Mouse (Mus musculus) limb, embryonic 14.5 days (tissue): ENCODE results near the gene Ccnk. TPM values are rescaled to one million over a fixed set of nuclear protein-coding genes. Genes with fewer than 3 reads are reported as not detected.

Experiments
- ATAC-seq: fragments of 200-750 bp; cut with Nextera tagmentation; 2 replicates; pipeline ENCODE4 v1.8.0; 2017; ENCODE audit warnings: low read depth, moderate number of reproducible peaks, moderate TSS enrichment; ENCODE audit not compliant: low FRiP score
- DNase-seq: peaks from one replicate; pipeline ENCODE4 v3.0.0-alpha.2; 2015; ENCODE audit warnings: low spot score
- H3K27ac ChIP-seq: fragments of 300-500 bp; sonication (generic); replicated peaks from 2 replicates; pipeline ENCODE4 v1.5.1; 2014; ENCODE audit warnings: low read depth, mild to moderate bottlenecking, low read length, moderate library complexity, mixed read lengths
- H3K27me3 ChIP-seq: fragments of 300-500 bp; sonication (generic); 2 replicates; pipeline ENCODE4 v1.6.1; 2014; ENCODE audit warnings: low read length, mixed read lengths; ENCODE audit not compliant: control insufficient read depth, insufficient read depth
- H3K36me3 ChIP-seq: fragments of 300-500 bp; sonication (generic); 2 replicates; pipeline ENCODE4 v1.6.1; 2014; ENCODE audit warnings: mild to moderate bottlenecking, low read length, moderate library complexity, mixed read lengths; ENCODE audit not compliant: control insufficient read depth, insufficient read depth
- H3K4me1 ChIP-seq: fragments of 300-500 bp; sonication (generic); 2 replicates; pipeline ENCODE4 v1.6.1; 2014; ENCODE audit warnings: antibody characterized with exemption, low read length, mixed read lengths; ENCODE audit not compliant: control insufficient read depth, insufficient read depth
- H3K4me2 ChIP-seq: fragments of 300-500 bp; sonication (generic); replicated peaks from 2 replicates; pipeline ENCODE4 v1.6.1; 2014; ENCODE audit warnings: low read depth, mild to moderate bottlenecking, low read length, moderate library complexity; ENCODE audit not compliant: severe bottlenecking
- H3K4me3 ChIP-seq: fragments of 300-500 bp; sonication (generic); replicated peaks from 2 replicates; pipeline ENCODE4 v1.5.1; 2014; ENCODE audit warnings: low read length
- H3K9ac ChIP-seq: fragments of 300-500 bp; sonication (generic); 2 replicates; pipeline ENCODE4 v1.6.1; 2014; ENCODE audit warnings: mild to moderate bottlenecking, low read depth, low read length, moderate library complexity; ENCODE audit not compliant: severe bottlenecking
- H3K9me3 ChIP-seq: fragments of 300-500 bp; sonication (generic); 2 replicates; pipeline ENCODE4 v1.6.1; 2016; ENCODE audit warnings: low read length; ENCODE audit not compliant: control insufficient read depth
- POLR2A ChIP-seq: fragments of 200-500 bp; IDR thresholded peaks from 2 replicates; pipeline ENCODE4 v1.8.0; 2012; ENCODE audit warnings: inconsistent platforms, mild to moderate bottlenecking, moderate library complexity, borderline replicate concordance; ENCODE audit not compliant: insufficient read depth, insufficient read length; ENCODE audit errors: extremely low read depth
- WGBS: fragments of 180-500 bp; shearing (Covaris S2); extraction: QIAGEN DNeasy Blood & Tissue Kit; methylation state at CpG from one replicate; pipeline ENCODE4 v1.1.7; 2014; 5-methylcytosine and 5-hydroxymethylcytosine counted together
- polyA plus RNA-seq, 2 experiments: library from polyadenylated mRNA; depleted of rRNA in 1 of 2; stranded (reverse) in 1 of 2; unstranded in 1 of 2; fragments of >200 nt; fragmentation: Nextera tagmentation in 1 of 2; extraction: Ambion mirVana in 1 of 2; gene quantifications; 2 replicates each; pipeline versions ENCODE4 v1.2.1 to v1.2.3; 2012 to 2014

The Ccnk gene
- polyA plus RNA-seq, 2 experiments = 6.0 to 37.7 TPM

GRCm38 (mm10) chr12:108212071-108212470 is 32.7 kb downstream of the Ccnk start:
- DNase-seq = no peak
- Histone ChIP-seq H3K9me3 (no peaks in the 10 kb centered on the region), H3K27me3 (no peaks in the 10 kb centered on the region), H3K36me3 (peaks cover 8% of the 10 kb centered on the region; the same call in 1 of the 2 replicates), H3K4me3 (no peak overlapping the region), H3K9ac (peak overlapping the region; percentile 29; the same call in 1 of the 2 replicates), H3K4me1 (peaks cover 48% of the 10 kb centered on the region), H3K4me2 (no peak overlapping the region), H3K27ac (peak overlapping the region; percentile 34; the same call in 1 of the 2 replicates)
- TF ChIP-seq POLR2A = no peak
- 25% methylated on average over 5 of the region's 5 CpGs for WGBS
- ATAC-seq = no peak

- ATAC-seq = no peak
- Histone ChIP-seq H3K27ac (no peak overlapping the region), H3K4me3 (no peak overlapping the region), H3K4me1 (peaks cover 48% of the 10 kb centered on the region), H3K4me2 (no peak overlapping the region), H3K27me3 (no peaks in the 10 kb centered on the region), H3K9me3 (no peaks in the 10 kb centered on the region), H3K36me3 (peaks cover 5% of the 10 kb centered on the region; the same call in 1 of the 2 replicates), H3K9ac (peak overlapping the region; percentile 29; the same call in 1 of the 2 replicates)
- no peak for DNase-seq
- no peak for TF ChIP-seq POLR2A
- 68% methylated on average over 6 of the region's 6 CpGs for WGBS
Measured at GRCm38 (mm10) chr12:108212476-108212875, 33.1 kb downstream of the Ccnk start.

GRCm38 (mm10) chr12:108213090-108214041 is 34.0 kb downstream of the Ccnk start:
- 25% methylated on average over 18 of the region's 18 CpGs for WGBS
- Histone ChIP-seq H3K9ac (no peak overlapping the region), H3K27me3 (no peaks in the 10 kb centered on the region), H3K9me3 (no peaks in the 10 kb centered on the region), H3K4me3 (no peak overlapping the region), H3K36me3 (no peaks in the 10 kb centered on the region), H3K27ac (no peak overlapping the region), H3K4me1 (peaks cover 55% of the 10 kb centered on the region), H3K4me2 (no peak overlapping the region)
- ATAC-seq (no peak), DNase-seq (no peak)
- TF ChIP-seq POLR2A = no peak

GRCm38 (mm10) chr12:108215090-108215489 is 35.7 kb downstream of the Ccnk start:
- DNase-seq = peak; percentile 42
- Histone ChIP-seq H3K36me3 (no peaks in the 10 kb centered on the region), H3K4me2 (no peak overlapping the region), H3K27me3 (no peaks in the 10 kb centered on the region), H3K4me3 (no peak overlapping the region), H3K9ac (no peak overlapping the region), H3K4me1 (peaks cover 67% of the 10 kb centered on the region), H3K9me3 (no peaks in the 10 kb centered on the region), H3K27ac (0 out of 2 replicates have a peak overlapping the region, but pooled peaks have one; percentile 19)
- peak; percentile 44 for ATAC-seq
- WGBS = 25% methylated on average over 8 of the region's 8 CpGs
- TF ChIP-seq POLR2A = no peak

GRCm38 (mm10) chr12:108216611-108217370 is 37.4 kb downstream of the Ccnk start:
- Histone ChIP-seq H3K27me3 (no peaks in the 10 kb centered on the region), H3K4me1 (peaks cover 76% of the 10 kb centered on the region), H3K4me2 (no peak overlapping the region), H3K4me3 (no peak overlapping the region), H3K27ac (no peak overlapping the region), H3K36me3 (no peaks in the 10 kb centered on the region), H3K9me3 (no peaks in the 10 kb centered on the region), H3K9ac (no peak overlapping the region)
- TF ChIP-seq POLR2A = no peak
- ATAC-seq = no peak
- WGBS = 65% methylated on average over 11 of the region's 11 CpGs
- DNase-seq = no peak
